Mouse (Mus musculus) CD4-positive, CD25-positive, alpha-beta regulatory T cell, adult 9 weeks (primary cell): ENCODE data around the gene Gal3st3. TPM values are rescaled to one million over a fixed set of nuclear protein-coding genes. Genes with fewer than 3 reads are reported as not detected.

Source experiments
- polyA plus RNA-seq: library from polyadenylated mRNA; unstranded; fragments of 100-300 nt; shearing (Covaris generic); gene quantifications from one replicate; pipeline ENCODE4 v1.2.1, GENCODE M21; 2017

Gal3st3 gene
- polyA plus RNA-seq: not detected

DNA sequence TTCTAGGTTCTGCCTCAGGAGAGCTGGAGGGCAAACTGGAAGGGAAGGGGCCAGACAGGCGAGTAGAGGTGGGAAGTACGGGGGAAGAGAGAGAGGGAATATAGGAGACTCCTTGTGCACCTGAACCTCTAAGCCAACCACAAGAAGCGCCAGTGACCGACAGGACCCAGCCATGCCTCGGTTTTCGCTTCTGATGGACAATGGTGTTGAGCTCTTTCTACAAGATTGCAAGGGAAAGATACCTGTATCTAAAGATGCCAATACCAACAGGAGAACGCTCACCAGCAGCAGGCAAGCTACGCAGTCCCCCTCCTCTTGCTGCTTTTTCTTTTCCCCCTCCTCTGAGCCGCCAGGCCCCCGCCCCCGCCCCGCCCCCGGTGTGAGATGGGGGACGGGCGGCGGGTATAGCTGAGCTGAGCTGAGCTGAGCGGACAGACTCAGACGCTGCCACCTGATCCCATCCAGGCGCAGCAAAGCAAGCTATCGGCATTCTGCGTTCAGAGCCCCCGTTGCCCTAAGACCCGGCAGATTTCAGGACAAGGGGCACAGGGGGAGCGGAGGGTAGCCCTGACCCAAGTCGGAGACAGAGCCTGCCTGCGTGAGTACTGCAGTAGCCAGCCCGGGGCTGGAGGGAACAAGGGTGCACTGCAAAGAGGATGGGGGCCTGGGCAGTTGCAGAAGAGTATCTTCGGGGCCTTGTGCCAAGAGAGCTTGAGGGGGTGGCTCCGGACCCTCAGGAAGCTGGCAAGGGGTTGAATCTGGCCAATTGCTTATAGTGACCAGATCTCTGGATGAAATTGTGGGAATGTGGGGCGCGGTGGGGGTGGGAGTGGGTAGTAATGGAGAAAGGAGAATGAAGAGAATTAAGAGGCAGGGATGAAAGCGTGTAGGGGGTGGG lies at the start of gene Gal3st3:
Gal3st3 (plus strand) TSS at position 429 of the 898 bp plus-strand sequence.

DNA sequence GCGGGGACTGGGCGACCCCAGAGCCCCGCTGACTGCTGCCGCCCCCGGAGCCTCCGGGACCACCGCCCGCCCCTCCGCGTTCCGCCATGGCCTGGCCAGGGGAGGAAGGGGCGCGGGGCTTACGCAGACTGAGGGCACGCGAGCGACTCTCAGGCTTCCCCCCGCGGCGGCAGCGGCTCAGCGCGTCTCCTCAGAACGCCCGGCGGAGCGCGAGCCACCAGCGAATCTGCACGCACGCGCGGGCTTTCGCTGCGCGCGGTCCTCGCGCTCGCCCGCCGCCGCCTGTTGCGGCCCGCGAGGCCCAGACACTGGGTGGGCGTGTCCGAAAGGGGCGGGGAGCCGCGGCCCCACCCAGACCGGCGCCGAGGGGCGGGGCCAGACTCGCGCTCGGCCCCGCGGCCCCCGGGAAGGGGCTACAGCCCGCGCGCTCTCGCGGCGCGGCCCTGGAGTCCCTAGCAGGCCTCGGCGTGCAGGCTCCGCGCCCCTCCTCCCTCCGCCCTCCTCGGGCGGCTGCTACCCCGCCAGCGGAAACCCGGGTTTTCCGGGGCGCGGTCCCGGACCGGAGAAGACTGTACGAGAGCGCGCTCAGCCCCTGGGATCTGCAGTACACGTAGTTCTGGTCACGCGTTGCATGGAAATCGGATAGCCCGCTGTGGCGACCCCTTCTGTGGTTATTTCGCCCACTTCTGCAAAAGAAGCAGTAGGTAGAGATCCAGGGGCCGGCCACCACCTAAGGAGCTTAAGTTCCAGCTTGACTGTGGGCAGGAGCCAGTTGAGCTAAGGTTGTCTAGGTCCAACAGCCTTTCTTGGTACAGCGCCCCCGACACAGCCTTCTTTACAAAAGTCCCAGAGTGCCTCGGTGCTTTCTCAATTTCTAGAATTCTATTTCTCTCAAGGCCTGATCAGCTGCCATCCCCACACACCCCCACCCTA lies 25.1 kb upstream of the Gal3st3 start, which contains the start of gene Pacs1:
Pacs1 (minus strand) TSS at position 319 of the 933 bp plus-strand sequence.

DNA sequence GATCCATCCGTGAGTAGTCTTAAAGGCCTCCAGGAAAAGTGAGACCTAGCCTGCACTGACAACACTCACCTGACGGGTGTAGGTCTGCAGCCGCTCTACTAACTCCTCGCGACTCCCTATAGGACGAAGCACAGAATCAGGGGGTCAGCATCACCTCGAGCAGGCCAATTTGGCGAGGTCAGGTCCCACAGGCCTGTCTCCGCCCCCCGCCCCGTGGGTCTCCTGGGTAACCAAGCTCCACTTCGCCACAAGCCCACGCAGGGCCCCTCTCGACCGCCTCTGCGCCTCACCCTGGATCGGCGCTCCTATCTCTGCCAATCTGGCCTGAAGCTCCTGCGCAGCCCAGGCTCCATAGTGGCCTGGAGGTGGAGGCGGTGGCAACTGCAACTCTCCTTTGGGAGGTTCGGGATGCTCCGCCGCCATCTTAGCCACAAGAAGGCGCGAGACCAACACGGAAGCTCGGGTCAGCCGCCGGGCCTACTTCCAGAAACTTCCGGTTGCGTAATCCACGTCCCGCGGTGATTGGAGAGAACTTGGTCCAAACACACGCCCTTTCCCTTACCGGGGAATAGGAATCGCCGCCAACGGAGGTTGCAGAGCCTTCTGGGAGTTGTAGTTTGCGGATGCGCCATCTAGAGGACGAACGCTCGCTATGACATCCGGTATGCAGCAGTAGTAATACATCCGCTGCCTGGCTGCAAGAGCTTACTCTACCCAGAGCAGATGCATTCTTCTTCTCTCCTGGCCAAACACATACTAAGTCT lies 3.0 kb upstream of the Gal3st3 start, which contains the start of gene Sf3b2:
Sf3b2 (minus strand) TSS at position 484 of the 764 bp plus-strand sequence.

DNA sequence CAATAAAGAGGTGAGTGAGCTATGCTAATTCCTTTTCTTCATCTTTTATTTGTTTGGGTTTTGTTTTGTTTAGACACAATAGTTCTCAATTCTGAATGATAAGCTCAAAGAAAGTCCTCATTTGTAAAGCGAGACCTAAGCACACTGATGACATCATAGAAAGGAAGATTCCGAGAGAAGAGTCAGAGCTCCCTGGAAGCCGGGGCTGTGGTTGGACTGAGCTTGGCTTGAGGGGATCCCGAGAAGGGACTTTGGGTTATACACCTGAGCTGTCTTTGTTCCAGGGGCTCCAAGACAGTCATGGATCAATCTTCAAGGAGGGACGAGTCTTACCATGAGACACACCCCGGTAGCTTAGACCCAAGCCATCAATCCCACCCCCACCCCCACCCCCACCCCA lies 37.3 kb downstream of the Gal3st3 start, which contains the start of gene Catsper1:
Catsper1 (plus strand) TSS at position 301 of the 400 bp plus-strand sequence.

DNA sequence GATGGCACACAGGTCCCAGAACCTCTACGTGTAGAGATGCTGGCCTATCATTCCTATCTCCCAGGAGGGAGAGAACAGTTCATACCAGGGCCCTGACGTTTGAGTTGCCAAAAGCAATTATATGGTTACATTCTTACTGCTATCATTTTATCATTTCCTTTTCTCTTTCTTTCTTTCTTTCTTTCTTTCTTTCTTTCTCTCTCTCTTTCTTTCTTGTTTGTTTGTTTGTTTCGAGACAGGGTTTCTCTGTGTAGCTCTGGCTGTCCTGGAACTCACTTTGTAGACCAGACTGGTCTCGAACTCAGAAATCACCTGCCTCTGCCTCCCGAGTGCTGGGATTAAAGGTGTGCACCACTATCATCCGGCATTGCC lies 51.4 kb downstream of the Gal3st3 start, which contains the start of gene Cst6:
Cst6 (minus strand) TSS at position 73 of the 372 bp plus-strand sequence.

Other genes with a start within 250 kb of the Gal3st3 start
- gene Rin1, start 247.8 kb upstream of the Gal3st3 start, polyA plus RNA-seq: 0.30 TPM
- gene Cd248, start 230.3 kb upstream of the Gal3st3 start, polyA plus RNA-seq: not detected
- not detected for gene Tmem151a, start 212.8 kb upstream of the Gal3st3 start, polyA plus RNA-seq
- gene Yif1a, start 209.8 kb upstream of the Gal3st3 start, polyA plus RNA-seq: 86.1 TPM
- 1.5 TPM for gene Cnih2, start 199.8 kb upstream of the Gal3st3 start, polyA plus RNA-seq
- 267 TPM for gene Rab1b, start 191.3 kb upstream of the Gal3st3 start, polyA plus RNA-seq
- gene Klc2, start 179.8 kb upstream of the Gal3st3 start, polyA plus RNA-seq: 5.4 TPM
- gene Pacs1, start 25.2 kb upstream of the Gal3st3 start, polyA plus RNA-seq: 15.1 TPM
- 449 TPM for gene Sf3b2, start 2.9 kb upstream of the Gal3st3 start, polyA plus RNA-seq
- not detected for gene Catsper1, start 37.4 kb downstream of the Gal3st3 start, polyA plus RNA-seq
- gene Cst6, start 51.2 kb downstream of the Gal3st3 start, polyA plus RNA-seq: 1.4 TPM
- 66.3 TPM for gene Eif1ad, start 68.4 kb downstream of the Gal3st3 start, polyA plus RNA-seq
- gene Banf1, start 68.8 kb downstream of the Gal3st3 start, polyA plus RNA-seq: 350 TPM
- gene Sart1, start 90.4 kb downstream of the Gal3st3 start, polyA plus RNA-seq: 26.6 TPM
- 1.0 TPM for gene Tsga10ip, start 104.2 kb downstream of the Gal3st3 start, polyA plus RNA-seq
- gene Drap1, start 126.6 kb downstream of the Gal3st3 start, polyA plus RNA-seq: 73.1 TPM
- 14.3 TPM for gene AI837181, start 126.8 kb downstream of the Gal3st3 start, polyA plus RNA-seq
- gene Fosl1, start 149.2 kb downstream of the Gal3st3 start, polyA plus RNA-seq: not detected
- gene Ccdc85b, start 159.6 kb downstream of the Gal3st3 start, polyA plus RNA-seq: 3.6 TPM
- 178 TPM for gene Fibp, start 162.3 kb downstream of the Gal3st3 start, polyA plus RNA-seq
- gene Ctsw, start 170.2 kb downstream of the Gal3st3 start, polyA plus RNA-seq: 115 TPM
- gene Efemp2, start 175.6 kb downstream of the Gal3st3 start, polyA plus RNA-seq: 2.3 TPM
- 70.5 TPM for gene Mus81, start 190.1 kb downstream of the Gal3st3 start, polyA plus RNA-seq
- 4,187 TPM for gene Cfl1, start 192.1 kb downstream of the Gal3st3 start, polyA plus RNA-seq
- gene 1700020D05Rik, start 205.5 kb downstream of the Gal3st3 start, polyA plus RNA-seq: 0.27 TPM
- 18.4 TPM for gene Snx32, start 212.2 kb downstream of the Gal3st3 start, polyA plus RNA-seq